Mouse (Mus musculus) cerebellum, adult 9-11 months (tissue): ENCODE data around the gene Dpyd.

Experiments used
- DNase-seq: peaks from one replicate; pipeline ENCODE4 v3.0.0; 2022

Gene Dpyd

DNA sequence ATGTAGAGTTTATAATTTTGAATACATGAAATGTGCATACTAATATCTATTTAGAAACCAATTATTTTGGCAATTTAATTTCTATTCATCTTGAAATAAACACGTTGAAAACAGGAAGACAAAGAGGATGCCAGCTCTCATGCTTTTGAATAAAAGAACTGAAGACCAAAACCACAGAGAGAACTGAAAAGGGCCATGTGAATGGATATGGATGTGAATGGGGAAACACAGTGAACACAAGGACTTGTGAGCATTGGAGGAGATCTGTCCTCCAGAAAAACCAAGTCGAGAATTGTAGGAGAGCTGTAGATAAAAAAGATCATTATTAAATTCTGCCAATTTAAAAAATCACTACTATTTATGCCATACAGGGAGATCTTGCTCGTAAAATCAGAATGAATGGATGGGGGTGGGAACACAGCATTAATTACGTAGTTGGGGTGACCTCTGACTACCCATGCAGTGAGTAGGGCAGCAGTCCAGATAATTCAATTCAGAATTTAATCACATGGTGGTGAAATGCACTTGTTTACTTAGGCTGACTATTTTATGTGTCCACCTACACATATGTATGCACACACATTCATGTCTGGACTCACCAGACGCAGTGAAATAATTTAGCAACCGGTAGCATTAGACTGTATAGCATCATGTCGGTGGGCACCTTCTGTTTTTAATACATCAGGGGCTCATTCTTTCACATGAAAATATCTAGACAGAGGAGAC is 114.3 kb downstream of the Dpyd start:
- no peak for DNase-seq

DNA sequence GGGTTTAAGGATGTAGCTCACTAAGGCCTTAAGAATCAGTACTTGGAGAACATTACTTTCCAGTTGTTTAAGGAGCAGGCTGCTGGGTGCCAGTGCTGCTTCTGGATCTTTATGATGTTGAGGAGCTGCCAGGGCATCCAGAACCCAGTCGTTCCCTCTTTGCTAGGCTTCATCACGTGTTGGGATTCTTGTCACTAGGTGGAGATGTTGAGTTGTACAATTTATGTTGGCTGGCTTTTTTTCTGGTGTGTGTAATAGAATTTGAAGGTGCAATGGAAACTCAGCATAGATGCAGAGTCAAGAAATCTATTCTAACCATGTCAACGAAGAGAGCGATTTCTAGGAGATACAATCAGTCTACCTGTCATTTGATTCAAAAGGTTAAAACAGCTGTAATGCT is 118.9 kb downstream of the Dpyd start:
- DNase-seq = no peak

DNA sequence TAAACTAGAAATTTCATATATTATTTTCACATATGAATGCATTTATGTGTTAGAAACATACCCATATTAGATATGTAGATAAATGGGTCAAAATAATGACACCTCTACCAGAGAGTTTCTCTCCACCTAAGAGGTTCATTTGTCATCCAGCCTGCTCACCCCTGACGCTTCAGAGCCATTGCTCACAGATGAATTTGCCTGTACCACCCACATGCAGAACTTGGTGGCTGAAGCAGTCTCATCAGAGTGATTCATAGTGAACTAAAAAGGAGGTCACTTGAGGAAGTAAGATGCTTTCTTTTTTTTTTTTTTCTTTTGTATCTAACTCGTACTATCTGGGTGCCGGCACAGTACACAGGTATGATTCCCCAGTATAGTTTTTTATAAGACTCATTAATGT is 188.3 kb downstream of the Dpyd start:
- no peak for DNase-seq

DNA sequence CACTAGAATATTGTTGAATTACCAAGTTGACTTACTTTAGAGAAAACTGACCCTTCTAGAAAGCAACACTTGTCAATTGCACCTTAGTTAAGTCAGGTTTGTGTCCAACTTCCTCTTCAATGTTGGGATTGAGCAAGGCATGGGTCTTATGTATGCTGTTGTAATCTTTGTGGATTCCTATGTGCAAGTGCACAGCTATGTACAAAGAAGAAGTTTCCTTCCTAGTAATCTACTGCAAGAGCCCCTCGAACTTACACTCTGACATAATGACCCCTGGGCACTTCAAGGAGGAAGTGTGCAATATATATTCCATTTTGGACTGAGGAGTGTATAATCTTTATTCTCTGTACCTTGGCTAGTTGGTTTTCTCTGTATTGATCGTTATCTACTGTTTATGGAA is 191.7 kb downstream of the Dpyd start:
- DNase-seq = no peak

DNA sequence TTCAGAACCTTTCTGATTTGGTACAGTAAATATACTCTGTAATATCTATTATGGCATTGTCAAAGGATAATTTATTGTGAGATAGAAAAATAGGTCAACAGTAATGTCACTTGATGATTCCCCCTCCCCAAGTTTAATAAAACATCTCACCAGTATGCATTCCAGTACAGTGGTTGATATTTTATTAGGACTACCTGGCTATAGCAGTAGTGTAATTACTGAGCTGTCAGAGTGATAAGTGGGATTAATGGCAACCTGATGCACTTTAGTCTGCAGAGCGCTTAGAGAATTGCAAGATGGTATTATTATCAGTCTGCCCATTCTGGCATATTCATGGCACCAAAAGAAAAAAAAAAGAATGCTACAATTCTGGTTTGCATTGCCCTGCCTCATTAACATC is 194.2 kb downstream of the Dpyd start:
- no peak for DNase-seq

DNA sequence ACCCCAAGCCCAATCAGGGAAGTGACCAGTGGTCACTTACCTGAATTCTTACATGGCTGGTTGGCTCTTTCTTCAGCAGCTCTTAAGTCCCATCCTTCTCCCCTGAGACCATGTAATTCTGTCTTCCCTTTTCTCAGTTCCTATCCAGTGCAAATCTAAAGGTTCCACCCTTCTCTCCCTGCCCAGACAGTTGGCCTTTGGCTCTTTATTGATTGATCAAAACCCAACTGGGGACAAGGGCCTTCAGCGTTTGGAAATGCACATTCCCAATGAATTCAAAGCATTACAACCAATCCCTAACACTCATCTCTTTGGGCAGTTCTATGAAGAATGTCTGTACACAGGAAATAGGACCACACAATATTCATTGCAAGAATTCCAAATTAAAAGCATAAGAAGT is 251.0 kb downstream of the Dpyd start:
- DNase-seq = no peak

DNA sequence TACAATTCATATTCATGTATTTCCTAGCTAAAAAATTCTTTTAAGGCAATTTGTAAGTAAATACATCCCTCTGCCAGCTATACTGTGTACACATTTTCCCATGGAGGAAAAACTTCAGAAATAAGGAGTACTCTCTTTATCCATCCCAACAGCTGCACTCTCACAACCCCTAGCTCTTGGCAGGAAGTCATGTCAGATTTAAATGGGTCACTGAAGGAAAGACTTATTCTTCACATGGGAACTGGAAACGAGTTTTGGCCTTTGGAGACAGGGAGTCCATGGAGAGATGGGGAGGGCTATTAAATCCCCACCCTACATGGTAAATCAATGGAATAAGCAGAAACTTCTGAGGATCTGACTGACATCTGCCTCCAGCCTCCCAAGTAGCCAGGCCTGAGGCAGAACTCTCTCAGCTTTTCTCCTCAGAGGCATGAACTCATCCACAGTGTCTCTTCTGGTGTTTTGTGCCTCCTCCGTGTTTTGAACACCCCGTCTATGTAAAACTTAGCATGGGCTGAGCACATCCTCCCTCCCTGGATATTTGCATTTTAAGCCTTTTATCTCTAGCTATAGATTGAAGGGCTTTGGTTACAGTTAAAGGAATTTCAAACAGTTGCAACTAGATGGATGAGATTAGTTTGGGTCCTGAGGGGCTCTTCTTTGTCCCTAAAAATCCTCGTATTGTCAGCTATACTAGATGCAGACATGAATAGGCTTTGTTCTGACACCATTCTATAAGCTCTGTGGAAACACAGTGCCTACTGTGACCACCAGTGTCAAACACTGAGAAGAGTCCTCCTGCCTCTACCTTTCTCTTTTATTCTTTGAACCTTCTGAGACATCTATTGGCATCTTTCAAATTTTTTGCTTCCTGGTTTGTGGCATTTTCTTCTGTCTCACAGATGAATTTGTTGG is 288.9 kb downstream of the Dpyd start:
- DNase-seq = no peak

DNA sequence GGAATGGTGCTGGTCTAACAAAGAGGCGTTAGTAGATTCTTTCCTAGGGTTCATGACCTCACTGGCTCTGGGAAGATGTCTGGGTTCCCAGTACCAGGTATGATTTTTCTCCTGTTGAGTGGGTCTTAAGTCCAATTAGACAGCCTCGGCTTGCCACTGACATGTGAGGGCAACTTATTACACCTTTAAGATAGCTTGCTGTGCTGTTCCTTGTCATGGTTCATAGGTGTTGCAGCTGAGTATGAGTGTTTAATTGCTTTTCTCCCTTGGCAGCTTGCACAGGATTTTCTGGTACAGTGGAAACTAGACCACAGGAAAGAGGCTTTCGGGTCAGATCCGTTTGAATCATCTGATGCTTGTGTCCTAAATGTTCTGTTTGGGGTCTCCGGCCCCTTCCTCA is 290.8 kb downstream of the Dpyd start:
- no peak for DNase-seq

DNA sequence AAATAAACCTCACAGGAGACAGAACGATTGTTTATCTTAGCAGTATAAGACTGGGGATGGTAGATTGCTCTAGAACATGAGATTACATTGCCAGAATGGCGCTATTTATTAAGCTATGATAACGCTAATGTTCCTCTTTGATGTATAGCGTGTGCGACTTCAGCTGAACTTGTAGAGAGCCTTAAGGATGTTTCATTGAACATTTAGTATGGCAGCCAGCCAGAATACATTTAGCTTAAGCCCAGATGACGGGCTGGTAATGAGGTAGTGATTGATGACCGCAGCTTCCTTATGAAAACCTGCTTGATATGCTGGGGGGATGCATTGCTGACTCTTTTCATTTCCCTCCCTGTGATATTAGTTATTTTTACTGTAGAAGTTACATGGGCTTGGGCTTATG is 293.5 kb downstream of the Dpyd start:
- DNase-seq = no peak

DNA sequence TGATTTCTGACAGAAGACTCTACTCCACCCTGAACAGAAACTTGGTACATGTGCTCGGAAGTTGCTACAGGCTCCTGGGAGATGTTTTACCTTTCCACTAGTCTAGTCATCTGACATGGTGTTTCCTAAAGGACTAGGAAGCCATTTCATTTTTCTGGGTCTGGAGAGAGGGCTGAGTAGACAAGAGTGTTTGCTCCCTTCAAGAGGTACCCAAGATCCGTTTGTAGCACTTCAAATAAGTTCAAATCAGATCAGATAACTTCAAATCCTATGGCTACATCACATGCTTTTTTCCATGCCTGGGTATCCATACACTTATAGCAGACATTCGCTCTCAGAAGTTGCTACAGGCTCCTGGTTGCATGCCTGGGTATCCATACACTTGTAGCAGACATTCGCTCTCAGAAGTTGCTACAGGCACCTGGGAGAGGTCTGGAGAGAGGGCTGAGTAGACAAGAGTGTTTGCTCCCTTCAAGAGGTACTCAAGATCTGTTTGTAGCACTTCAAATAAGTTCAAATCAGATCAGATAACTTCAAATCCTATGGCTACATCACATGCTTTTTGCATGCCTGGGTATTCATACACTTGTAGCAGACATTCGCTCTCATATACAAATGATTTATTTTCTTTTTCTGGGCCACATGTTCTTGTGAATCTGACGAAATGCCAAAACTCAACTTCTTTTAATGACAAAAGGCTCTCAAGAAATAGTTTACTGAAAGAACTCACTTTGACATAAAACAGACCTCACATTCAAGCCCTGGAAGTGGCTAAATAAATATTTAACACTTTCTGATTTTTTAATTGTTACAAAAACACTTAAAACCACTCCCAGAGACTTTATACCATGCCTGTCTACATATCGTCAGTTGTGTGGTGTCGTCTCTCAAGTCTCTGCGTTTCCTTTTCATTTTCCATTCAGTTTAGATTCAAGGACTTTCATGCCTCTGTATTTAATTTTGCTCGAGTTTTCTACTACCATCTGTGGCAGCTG is 307.5 kb downstream of the Dpyd start:
- no peak for DNase-seq

DNA sequence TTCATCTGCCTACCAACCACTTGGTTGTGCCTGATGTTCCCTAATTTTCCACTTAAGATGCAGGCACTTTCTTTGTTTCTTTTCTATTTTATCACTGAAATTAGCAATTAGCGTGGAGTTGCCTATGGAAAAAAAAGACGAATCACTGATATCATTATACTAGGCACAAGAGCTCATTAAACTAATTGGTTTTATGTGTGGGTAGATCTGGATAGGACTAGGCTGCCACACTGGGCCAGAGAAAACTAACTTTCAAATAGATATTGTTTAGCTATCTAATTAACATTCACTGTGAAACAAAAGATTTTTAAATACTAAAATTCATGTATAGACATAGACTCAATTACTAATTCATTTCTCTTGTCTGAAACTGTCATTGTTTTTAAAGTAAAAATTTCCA is 313.9 kb downstream of the Dpyd start:
- DNase-seq = no peak

DNA sequence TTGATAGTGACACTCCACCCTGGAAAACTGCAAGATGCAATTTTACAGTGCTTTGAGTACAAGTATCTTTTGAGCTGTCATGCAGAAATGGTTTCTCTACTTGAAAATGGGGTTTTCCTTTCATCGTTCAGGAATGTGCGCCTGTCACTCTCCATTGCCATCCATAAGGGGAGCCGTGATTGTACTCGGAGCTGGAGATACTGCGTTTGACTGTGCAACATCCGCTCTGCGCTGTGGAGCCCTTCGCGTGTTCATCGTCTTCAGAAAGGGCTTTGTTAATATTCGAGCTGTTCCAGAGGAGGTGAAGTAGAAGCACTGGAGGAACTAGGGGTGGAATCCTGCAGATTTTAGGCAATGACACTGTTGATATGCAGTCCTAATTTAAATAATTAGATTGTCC is 337.1 kb downstream of the Dpyd start:
- DNase-seq = no peak

DNA sequence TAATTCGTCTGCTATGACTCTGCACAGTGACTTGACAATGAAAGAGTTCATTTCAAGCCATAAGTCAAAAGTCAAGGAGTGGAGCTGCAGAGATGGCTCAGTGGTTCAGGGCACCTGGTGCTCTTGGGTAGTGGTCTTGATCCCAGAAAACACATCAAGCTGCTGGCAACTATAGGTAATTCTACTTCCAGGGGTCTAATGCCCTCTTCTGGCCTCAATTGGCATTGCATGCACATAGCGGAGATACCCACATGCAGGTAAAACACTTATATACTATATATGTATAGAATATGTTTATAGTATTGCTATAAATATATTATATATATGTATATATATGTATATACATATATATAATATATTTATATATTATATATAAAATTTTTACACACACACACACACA is 429.4 kb downstream of the Dpyd start:
- DNase-seq = no peak

DNA sequence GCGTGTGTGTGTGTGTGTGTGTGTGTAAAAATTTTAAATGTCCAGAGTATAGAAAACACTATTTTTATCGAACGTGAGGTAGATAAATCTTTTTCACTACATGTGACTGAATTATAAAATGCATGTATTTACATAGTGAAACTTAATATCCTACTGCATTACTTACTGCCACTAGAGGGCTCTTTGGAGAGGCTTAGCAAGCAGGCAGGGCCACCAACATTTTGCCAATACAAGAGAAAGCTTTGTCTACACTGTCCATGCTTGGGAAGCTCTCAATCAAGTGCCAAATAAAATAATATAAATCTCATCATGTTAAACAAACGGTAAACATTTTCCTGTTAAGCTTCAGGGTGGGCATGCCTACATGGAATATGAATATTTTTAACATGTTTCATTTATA is 429.9 kb downstream of the Dpyd start:
- no peak for DNase-seq

DNA sequence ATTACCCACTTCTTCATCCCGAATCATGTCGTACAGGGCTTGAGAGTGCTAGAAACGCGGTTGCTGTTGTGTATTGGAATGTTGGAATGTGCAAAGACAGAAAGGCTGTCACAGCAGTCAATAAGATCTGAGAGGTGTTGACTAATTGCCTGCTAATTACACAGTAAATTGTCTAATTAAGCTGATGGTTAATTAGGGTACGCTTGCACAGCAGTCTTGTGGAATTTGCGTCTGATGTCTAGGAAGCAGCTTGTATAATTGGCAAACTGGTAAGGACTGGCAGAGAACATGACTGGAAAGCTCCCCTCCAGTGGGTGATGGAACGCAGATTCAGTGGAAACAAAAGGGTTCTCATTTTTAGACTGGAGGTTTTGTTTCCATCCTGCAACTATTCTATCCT is 459.3 kb downstream of the Dpyd start:
- DNase-seq = no peak

DNA sequence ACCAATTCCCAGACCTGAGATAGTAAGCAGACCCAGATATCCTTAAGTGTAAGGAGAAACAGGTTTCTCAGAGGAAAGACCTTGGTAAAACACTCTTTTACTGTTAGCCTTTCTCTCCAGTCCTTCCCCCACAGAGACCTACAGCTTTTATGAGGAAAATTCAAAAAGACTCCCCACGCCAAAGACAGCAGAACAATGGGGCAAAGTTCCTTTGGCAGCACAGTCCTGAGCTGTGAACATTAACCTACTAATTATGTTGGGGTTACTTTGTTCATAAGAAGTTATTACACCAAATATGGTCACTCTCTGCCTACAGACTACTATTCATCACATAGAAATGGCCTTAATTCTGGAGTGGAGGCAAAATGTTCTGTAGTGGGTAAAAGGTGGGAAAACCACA is 480.7 kb downstream of the Dpyd start:
- no peak for DNase-seq

DNA sequence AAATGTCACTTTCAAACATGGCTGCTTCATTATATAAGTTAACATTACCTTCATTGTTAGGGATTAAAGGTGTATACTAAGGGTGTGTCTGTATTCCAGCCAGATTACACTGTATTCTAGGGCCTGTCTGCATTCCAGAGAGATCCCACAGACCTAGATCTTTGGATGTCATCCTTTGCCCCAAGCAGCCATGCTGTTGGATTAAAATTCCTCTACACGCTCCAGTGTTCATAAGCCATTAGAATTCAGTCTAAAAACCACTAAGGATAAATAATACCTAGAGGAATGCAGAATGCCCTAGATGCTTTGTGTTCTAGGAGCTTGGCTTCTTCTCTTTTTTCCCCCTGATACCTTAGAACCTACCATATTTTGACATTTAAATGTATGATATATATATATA is 494.2 kb downstream of the Dpyd start:
- no peak for DNase-seq

DNA sequence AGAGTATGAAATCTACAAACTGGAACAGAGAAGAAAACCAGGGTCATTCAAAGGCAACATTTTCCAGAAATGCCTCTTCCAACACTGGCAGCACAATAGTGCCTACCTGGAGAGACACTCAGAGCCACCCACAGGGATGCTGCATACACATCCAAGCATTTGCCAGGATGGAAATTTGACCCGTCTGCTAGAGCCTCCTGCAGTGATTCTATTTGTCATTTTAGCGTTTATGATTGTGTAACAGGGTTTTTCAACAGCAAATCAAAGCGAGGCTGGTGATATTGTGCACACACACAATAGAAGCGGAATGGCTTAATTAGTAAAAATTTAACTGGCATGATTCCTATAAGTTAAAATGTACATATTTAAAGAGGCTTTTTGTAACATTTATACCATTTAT is 501.3 kb downstream of the Dpyd start:
- DNase-seq = peak; percentile 35

DNA sequence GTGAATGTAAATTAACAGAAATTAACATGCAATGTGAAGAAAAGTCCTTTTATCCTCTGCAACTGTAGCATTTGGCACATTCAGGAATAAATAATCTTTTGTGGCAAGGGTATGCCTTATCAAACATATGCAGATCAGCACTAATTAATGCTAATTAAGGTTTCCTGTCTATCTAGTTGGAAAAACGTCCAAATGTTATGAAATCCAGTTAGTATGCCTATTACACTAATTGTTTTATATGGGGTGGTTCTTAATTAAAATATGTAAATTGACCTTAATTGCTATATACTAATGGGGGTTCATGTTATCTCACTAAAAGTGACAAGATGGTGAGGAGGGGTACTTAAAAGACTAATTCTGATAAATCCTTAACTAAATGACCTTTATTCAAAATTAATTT is 501.7 kb downstream of the Dpyd start:
- no peak for DNase-seq

DNA sequence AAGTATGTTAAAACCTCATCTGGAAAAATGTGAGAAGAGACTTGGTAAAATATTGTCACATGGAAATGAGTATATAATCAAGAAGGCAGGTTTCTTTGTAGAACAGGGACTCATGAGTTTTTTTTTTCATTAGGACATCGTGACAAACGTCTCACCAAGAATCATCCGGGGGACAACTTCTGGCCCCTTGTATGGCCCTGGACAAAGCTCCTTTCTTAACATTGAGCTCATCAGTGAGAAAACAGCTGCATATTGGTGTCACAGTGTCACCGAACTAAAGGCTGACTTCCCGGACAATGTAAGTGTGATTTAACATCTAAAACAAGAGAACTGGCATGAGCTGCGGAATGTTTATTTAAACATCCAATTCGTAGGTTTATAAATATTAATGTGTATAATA is 502.8 kb downstream of the Dpyd start:
- no peak for DNase-seq

DNA sequence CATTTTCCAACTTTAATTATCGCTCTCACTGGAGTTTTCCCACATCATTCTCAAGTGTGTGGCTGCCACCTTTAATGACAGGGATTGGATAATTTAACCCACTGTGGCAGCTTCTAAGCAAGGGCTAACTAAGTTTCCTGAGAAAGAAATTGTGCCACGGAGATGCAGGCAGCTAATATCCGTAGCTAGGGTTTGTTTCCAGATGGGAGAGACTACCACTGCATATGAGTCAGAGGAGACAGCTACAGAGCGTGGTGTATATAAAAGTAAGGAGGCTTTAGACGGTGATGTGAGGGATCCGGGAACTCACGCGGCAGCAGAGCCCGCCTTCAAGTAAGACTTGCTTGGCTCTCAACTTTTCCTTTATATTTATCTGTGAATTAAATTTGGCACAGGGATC is 505.3 kb downstream of the Dpyd start:
- no peak for DNase-seq

DNA sequence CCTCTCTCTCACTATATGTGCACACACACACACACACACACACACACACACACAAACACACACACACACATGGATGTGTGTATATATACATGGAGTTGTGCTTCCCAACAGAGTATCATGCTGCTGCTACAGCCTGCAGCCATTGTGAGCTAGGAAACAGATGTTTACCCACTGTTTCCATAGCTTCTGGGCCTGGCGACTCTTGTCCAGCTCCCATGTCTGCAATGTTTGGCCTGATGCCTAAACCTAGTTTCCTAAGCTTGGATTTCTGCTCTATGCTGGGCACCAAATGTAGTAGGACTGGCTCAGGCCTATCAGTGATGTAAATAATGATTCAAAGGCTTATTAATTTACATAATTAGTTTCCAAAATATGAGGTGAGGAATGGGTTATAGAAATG is 524.7 kb downstream of the Dpyd start:
- no peak for DNase-seq

DNA sequence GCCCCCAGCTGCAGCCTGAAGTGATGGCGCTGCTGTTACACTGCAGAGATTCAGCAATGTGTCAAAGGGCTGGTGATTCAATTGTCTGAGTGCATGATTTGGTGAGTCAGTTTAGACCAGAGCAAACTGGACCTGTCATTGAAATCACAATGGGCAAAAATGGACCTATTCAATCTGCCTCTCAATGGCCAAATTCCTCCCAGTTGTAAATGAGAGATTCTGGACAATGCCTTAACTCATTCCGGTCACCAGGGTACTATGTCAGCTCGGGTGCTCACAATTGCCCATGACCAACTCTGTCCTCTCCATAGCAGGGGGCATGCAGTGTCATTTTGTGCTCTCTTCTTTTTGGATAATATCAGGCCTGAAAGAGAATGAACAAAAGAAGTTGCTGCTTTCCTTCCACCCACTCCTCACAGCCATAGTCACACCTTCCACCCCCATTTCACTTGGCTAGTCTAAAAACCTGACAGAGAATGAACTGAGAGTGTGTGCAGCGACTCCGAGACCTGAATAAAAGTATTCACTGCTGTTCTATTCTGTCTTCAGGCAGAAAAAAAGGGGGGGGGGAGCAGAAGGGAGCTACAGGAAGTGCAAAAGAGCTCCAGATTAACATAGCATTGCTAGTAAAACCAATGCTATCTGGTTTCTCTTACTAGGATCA is 533.4 kb downstream of the Dpyd start:
- no peak for DNase-seq
